Mouse (Mus musculus) left cerebral cortex, postnatal 14 days (tissue): ENCODE data around the gene Dhx15. TPM values are rescaled to one million over a fixed set of nuclear protein-coding genes. Genes with fewer than 3 reads are reported as not detected.
A peak's percentile ranks its signal among the peaks of the same experiment; 100 is the strongest.

Source experiments
- DNase-seq, 2 experiments: peaks; one replicate each; pipeline ENCODE4 v3.0.0; 2021 to 2022; ENCODE audit warnings: low spot score in 2 of 2, mixed read lengths in 1 of 2
- intact Hi-C: fragments of 180-260 bp; cut with DNase I; formaldehyde crosslinking; loops from one replicate; pipeline ENCODE4 v1.15.1; 2025
- total RNA-seq, 2 experiments: library from RNA; stranded (reverse); gene quantifications; 2 replicates each; pipeline ENCODE4 v1.2.3; 2021

Gene Dhx15
- total RNA-seq, 2 experiments from 2014 or later = 82.5 to 82.7 TPM

DNA sequence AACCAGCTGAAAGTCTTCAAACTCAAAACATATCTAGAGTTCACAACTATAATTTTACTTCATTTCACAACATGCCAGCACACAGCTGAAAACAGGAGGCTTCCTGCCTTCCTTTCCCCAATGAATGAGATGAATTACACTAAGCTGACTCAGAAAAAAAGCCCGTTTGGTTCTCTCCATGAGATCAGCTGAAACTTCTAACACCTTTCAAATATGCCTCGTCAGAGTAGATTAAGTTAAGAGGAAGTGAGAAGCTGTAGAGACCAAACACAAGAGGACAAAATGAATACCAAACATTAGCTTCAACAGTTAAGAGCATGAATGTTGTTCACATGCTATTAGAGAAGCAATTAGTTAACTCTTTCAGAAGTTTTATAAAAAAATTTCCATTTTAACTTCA, 21.8 kb downstream of the Dhx15 start:
- intact Hi-C loops = no loop called here
- no peak for DNase-seq

DNA sequence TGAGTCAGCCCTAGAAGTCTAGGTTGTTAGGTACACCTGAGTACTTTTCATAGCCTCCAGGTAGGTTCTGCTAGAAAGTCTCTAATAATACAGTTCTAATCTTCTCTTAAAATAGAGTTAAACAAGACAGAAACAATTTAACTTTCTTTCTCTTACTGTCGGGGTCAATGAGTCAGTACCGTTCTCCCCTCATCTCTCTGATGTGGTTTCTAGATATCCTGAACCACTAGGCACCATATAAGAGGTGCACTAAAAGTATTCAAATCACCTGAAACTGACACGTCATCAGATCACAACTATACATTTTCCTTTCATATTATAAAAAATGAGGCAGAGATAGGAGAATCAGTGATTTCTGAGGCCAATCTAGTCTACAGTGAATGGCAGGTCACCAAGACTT, 41.2 kb downstream of the Dhx15 start:
- intact Hi-C loops = no loop called here
- DNase-seq = no peak

DNA sequence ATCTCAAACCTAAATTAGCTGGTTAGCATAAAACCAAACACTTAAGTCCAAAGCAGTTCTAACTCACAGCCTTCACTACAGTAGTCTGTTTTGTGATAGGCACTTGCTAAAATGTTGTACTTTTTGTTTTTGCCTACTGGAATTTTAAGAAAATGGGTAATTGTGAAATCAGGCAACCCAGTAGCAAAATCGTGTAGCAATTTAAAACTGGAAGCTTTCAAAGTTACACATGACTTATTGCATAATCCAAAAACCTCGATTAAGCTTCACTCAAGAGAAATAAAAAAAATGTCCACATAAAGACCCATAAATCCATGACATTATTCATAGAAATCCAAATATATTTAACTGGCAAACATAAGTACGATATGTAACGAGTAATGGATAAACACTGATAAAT, 43.2 kb downstream of the Dhx15 start:
- no peak for DNase-seq
- intact Hi-C loops = no loop called here

DNA sequence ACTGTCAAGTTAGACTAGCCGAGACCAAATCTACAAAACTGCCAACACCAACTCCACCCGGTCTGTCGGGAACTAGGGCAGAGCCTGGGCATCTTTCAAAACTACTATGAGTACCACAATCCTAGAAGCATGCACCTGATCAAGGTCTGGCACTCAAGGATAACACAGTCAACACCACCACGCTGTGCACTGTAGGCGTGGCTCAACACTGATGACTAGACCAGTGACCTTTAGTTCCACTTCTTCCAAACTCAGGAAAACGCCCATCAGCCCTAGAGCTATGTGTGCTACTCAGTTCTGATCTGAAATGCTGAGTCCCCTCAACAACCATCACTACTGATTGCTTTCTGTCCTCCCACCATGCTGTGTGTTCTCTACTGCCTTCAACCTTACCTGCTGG, 44.6 kb downstream of the Dhx15 start:
- intact Hi-C loops = no loop called here

DNA sequence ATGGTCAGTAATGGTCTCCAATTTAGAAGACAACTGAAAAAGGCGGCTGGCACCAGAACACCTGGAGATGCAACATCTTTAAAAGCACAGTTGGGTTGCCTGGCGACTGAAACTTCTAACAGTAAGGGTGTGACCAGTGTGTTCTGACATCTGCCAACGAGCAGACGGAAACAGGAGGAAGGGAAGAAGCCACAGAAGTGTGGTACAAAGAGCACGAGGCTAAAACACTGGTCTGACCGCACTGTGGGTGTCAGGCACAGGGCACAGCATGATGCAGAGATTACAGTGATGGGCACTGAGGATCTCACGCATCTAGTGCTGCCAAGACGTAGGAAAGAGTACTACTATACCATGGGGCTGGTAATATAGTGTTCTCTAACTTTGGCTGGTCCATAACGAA, 48.4 kb downstream of the Dhx15 start:
- DNase-seq = no peak
- intact Hi-C loops = no loop called here

More for the DNA sequence above, 44.6 kb downstream of the Dhx15 start:
- DNase-seq = no peak

DNA sequence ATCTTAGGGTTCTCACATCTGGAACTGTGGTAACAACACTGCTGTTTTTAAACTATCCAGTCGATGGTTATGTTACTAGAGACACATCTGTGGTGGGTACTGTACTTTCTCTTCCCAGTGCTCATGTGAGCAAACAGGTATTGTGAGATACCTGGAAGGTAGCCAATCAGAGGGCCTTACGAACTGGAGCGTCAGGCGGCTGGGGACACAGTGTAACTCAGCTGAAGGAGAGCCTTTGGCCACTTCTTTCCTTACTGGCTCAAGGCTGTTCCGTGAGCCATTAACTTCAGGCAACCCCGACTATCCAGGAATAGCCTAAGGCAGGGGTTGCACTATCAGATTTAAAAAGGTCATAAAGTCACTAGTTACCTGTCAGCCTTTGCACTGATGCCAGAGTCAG, 51.5 kb downstream of the Dhx15 start:
- intact Hi-C loops = no loop called here
- DNase-seq = no peak

DNA sequence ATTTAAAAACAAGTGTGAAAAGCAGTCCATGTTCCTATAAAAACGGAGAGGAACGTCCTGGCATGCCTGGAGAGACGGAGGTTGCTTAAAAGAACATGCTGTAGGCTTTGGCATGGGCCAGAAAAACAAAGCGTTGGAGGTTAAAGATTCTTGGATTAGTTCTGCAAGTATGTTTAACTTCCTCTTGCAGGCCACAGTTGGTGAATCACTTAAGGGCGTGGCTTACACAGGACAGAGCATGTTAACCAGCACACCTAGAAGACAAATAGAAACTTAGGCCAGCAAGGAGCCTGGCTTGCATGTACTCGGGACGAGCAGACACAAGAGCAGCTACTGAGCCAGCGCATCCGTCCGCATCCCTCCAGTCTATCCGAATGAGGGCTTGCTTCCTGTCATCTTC, 52.2 kb downstream of the Dhx15 start:
- no peak for DNase-seq
- intact Hi-C loops = no loop called here

DNA sequence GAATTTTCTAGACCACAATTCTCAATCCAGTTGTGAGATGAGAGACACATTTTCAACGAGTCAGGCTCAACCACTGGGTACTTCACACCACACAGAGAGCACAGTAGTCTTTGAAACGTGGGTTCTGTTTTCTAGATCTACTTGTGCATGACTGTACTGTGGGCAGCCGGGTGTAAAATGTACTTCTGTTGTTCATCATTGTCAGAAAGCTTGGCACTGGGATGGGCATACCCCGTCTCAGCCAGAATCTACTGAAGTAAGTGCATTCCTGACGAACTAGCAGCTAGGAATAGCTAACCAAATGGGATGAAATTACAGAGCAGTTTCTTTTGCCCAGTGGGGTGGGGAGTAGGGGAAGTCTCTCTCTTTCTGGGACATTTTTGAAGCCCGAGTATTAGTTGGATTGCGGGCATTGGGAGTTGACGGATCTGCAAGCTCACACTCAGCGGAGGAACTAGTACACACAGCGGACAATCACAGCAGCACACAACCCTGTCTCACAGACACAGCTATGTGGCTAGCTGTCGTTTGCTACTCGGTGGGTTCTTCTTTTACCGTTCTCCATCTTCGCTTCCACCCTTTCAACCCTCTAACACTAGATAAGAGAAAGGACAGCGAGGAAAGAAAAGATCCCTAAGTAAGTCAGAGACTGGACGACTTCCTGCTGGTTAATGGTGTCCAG, 54.7 kb downstream of the Dhx15 start:
- intact Hi-C loops = no loop called here
- peak in 1 of 2 experiments; percentile 28 for DNase-seq

DNA sequence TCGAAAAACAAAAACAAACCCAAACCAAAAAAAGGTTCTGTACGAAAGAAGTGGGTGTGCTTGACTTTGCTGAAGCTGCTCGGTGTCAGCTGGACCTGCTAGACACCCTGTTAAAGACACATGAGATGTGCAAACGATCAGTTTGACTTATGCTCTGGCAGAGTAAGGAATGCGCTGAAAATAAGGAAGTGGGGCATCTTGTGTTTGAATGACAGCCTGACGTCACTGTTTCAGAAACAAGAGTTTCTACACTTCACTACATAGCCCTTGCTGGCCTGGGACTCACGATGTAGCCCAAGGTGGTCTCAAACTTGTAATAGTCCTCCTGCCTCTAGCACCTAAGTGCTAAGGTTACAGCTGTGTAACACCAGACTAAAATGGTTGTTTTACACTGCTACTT, 57.5 kb downstream of the Dhx15 start:
- DNase-seq = no peak
- intact Hi-C loops = loop anchor here (5.0 kb wide), 1 partner anchor 389 kb away; no protein-coding TSS in a partner anchor

DNA sequence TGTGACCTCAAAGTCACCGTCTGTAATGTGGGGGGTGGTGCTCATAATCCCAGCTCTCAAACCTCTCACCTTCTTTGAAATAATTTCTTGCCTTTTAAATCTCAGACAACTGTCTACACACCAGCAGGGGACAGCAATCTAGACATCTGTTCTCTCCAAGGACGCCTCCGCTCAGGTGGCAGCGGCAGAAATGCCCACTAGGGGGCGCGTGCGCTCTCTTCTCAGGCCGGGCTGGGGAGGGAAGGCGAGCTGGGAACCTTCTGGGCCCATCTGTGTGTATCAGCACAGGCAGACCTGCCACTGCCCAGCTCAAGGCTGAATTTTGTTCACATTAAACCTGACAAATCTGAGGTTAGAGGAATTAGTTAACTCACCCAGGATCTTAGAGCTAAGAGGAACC, 58.2 kb downstream of the Dhx15 start:
- DNase-seq = peak in 1 of 2 experiments; percentile 33
- intact Hi-C loops = loop anchor here (5.0 kb wide), 1 partner anchor 390 kb away; no protein-coding TSS in a partner anchor

DNA sequence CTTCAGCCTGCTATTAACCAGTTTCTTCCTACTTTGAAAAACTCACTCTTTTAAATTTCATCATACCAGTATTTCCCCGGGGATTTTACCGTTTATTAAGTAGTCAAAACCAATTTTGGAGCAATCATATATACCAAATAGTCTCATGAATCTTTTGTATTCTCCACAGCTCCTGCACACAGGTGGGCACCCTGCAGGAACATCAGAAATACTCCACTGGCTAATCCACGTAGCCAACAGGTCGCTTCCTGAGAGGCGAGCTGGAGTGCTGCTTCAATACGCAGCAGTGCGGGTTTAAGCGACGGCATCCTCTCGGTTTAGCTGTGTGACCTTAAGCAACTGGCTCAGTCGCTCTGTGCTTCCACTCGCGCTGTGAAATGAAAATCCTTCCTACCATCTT, 58.9 kb downstream of the Dhx15 start:
- DNase-seq = no peak
- intact Hi-C loops = loop anchor here (5.0 kb wide), 1 partner anchor 391 kb away; no protein-coding TSS in a partner anchor

DNA sequence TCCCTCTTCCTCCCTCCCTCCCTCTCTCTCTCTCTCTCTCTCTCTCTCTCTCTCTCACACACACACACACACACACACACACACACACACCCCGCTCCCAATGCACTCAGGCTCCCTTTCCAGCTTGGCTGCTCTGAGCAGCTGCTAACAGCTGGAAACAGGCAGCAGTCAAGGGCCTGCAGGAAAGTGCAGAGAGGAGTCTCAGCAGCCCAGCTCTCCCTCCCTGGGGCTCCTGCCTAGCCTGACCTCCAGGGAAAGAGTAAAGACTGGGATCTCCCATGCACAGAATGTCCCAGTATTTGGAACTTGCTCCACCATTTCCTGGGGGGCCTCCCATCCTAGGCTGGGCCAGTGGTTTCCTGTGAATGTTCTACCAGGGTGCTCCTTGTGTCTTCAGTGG, 59.8 kb downstream of the Dhx15 start:
- intact Hi-C loops = loop anchor here (5.0 kb wide), 1 partner anchor 392 kb away; no protein-coding TSS in a partner anchor
- DNase-seq = no peak

DNA sequence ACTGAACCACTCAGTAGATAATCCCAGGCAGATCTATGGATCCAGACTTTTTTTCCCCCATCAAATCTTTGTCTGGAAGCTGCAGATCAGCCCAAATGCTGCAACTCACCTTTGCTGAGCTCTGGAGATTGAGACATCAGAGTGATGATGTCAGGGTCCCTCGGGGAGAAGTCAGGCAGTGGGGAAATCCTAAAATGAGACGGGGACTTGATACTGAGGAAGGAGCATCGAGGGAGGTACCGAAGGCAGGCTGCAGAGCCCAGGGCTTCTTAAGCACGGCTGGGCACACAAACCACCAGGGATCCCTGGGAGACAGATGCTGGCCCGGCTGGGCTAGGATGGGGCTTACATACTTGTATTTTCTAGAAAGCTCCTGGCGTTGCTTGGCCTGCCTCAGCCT, 64.1 kb downstream of the Dhx15 start:
- no peak for DNase-seq
- intact Hi-C loops = no loop called here

DNA sequence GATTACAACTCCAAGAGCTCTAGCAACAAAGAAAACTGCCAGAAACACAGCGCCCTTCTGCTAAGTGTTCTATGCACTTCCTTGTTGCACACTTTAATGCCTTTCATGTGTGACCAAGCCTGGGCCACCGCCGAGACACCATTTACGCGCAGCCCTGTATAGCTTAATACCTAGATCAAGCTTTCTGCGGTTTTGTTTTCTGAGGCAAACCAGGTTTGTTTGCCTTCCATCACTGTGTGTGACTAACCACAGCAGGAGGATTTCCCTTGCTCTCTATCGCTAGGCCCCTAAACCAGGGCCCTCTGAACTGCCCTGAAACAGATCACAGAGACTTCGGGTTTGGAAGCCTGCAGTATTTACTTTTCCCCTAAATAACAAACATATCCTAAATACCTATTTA, 64.5 kb downstream of the Dhx15 start:
- intact Hi-C loops = no loop called here
- no peak for DNase-seq

DNA sequence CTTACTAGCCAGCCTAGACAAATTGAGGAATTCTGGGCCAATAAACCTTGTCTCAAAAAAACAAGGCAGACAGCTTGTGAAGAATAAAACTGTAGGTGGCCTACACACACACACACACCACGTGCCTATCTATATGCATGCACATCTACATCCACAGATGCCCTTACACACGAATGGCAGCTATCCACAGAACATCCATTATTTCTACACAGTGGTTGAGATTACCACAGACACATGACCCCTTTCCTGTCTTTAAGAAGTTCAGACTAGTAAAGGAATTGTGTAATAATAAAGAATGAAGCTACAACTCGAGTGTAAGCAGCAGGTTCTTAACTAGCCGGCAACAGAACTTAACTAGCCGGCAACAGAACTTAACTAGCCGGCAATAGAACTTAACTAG, 68.2 kb downstream of the Dhx15 start:
- intact Hi-C loops = no loop called here

DNA sequence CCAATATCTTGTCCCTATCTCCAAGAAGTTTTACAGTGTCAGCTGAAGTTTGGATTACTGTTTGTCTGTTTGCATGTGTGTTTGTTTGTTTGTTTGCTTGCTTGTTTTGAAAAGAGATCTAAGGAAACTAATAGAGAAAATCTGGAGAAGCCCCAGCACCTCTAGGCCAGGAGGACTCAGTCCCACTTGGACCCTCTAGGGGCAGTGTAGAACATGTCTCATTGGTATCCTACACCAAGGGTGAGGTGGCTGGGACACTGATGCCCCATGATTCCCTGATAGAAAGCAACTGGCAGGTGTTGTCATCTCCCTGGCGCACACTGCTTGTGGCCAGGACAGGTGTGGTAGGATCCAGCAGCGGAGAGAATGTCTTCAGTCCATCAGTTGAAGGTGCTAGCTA, 70.5 kb downstream of the Dhx15 start:
- intact Hi-C loops = loop anchor here (5.0 to 10.0 kb wide), 3 partner anchors 272 to 675 kb away; no protein-coding TSS in a partner anchor
- no peak for DNase-seq

More for the DNA sequence above, 68.2 kb downstream of the Dhx15 start:
- DNase-seq = no peak

DNA sequence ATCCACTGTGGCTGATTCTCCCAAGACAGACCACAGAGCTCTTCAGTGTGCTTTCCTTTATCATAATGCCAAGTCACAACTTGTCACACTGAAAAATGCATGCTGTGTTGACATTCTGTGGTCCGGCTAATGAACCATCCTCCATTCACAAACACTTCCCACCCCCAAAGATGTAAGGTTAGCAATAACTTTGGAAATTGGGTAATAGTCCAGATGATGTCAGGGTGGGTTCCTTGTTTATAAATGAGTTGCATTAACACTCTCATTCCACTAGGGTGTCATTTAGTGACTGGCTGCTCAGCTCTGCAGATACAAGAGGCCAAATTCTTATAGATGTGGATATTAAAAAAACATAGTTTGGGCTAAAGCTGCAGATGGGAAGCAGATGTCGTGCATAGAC, 71.1 kb downstream of the Dhx15 start:
- intact Hi-C loops = loop anchor here (5.0 to 10.0 kb wide), 3 partner anchors 273 to 676 kb away; no protein-coding TSS in a partner anchor
- no peak for DNase-seq

DNA sequence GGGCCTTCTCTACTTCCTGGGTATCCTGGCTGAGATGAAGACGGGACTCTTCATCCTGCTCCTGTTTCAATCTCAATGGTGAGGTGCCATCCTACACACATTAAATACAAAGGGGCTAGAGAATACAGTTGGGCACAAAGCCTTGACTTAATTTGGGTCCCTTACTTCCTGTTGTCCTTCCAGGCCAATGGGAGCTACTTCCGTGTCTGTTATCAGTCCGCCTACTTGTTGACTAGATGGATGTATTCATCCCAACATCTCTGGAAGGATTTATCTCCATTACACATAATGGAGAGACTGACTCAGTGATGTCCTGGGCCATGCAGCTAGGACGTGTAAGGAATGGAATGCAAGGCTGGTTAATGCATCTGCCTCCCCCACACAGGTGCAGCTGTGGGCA, 72.5 kb downstream of the Dhx15 start:
- intact Hi-C loops = loop anchor here (5.0 to 10.0 kb wide), 3 partner anchors 274 to 677 kb away; no protein-coding TSS in a partner anchor
- DNase-seq = no peak

DNA sequence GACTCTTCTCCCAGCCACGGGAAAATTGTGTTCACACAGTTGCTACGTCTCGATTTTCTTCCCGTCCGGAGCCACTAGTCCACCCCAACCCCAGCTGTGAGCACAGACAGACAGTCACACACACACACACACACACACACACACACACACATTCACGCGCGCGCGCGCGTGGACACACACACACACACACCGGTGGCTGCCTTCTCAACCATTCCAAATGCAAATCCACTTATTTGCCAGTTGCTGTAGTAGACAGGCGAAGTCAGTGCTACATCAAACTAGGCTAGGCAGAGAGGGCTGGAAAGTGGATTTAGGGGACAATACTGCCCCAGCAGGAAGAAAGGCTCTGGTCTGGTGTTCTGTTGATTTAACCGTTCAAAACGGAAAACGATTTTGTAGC, 73.9 kb downstream of the Dhx15 start:
- intact Hi-C loops = loop anchor here (5.0 to 10.0 kb wide), 3 partner anchors 276 to 678 kb away; no protein-coding TSS in a partner anchor
- peak; percentile 30 to 64 for DNase-seq

DNA sequence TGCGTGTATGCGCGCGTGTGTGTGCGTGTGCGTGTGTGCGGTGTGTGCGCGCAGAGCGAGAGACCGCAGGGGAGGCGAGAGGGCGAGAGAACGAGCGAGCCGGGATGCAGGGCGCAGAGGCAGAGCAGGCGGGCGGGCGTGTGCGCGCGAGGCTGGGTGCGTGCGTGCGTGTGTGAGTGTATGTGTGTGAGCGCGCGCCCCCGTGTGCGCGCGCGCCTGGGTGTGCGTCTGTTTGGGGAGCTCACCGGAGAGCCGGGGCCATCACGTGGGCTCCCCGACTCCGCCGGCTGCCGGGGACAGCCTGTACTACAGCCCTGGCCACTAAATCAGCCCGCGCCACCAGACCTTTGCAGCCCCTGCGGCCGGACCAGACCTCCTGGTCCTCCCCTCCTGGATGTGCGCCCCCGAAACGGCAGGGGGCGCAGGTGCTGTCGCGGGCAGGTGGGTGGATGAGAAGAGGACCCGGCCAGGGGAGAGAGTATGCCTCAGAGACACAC, 74.4 kb downstream of the Dhx15 start:
- peak; percentile 87 to 92 for DNase-seq
- intact Hi-C loops = loop anchor here (5.0 to 10.0 kb wide), 3 partner anchors 276 to 679 kb away; no protein-coding TSS in a partner anchor
